Mouse (Mus musculus) urinary bladder, postnatal 0 days (tissue): Measurements from ENCODE around the gene 4933405L10Rik. TPM values are rescaled to one million over a fixed set of nuclear protein-coding genes. Genes with fewer than 3 reads are reported as not detected.

Source experiments
- polyA plus RNA-seq: library from polyadenylated mRNA; unstranded; fragments of >200 nt; fragmentation: Nextera tagmentation; extraction: Ambion mirVana; gene quantifications from 2 replicates; pipeline ENCODE4 v1.2.1, GENCODE M21; 2015

Gene 4933405L10Rik
- not detected in 2 replicates for polyA plus RNA-seq

DNA sequence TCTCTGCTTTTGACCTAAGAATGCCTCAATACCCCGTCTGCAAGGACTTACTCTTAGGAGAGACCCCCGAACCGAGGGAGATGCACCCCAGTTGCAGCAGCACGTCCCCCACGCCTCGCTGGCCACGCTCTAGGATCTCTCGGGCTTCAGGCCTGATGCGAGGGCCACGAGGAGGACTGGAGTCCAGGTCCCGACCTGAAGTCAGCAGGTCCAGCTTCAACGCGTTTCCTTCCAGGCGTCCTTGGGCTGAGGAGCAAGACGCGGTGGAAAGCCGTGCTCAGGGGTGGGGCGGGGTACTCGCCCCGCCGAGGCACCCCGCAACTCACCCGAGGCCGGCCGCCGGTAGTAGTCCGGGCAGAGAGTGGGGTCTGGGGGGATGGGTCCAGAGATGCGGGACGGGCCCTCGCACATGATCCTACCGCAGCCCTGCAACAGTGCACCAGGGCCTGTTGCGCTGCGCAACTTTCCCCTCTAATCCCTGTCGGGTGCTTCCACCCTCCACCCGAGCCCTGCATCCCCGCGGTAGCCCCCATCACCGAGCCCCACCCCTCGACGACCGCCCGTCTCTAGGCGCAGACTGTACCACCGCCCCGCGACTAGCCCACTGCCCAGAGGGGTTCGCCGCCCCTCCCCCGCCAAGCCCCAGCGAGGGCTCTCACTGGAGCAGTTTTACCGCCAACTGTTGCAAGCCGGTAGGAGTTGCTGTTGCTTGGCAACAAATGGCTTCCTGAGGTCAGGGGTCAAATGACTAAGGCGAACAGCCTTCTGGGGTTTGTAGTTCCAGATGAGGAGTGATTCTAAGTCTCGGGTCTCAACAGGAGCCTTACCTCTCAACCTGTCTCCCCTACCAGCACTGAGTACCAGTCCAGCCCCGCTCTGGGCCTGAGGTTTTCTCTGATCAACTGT is at the start of gene 4933405L10Rik, which contains the start of gene Enkd1:
Gene 4933405L10Rik (plus strand): TSS at position 158 of the 906 bp plus-strand sequence.
Gene Enkd1 (minus strand): TSS at position 713 of the 906 bp plus-strand sequence.

DNA sequence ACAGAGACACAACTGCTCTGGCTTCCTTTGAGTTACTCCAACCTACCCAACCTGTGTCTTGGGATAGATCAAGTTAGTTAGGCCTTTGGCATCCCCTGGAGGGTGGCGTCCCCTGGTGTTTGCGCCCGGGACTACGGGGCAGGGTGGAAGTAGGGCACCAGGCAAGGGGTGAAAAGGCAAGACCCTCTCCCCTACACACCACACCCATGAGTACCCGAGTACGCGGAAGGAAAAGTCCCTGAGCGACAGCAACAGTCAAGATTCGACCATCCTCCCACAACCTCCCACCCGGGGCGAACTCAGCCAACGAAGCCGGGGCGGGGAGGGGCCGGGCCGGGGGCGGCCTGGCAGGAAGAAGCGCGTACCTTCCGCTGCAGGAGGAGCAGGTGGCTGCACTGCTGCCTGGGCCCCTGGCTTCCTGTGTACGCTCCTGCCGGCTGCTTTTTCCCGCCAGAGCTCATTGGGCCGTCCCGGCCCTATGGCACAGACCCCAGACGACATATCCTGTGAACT is 21.6 kb upstream of the 4933405L10Rik start, which contains the start of gene Carmil2:
Gene Carmil2 (plus strand): TSS at position 479 of the 513 bp plus-strand sequence.

DNA sequence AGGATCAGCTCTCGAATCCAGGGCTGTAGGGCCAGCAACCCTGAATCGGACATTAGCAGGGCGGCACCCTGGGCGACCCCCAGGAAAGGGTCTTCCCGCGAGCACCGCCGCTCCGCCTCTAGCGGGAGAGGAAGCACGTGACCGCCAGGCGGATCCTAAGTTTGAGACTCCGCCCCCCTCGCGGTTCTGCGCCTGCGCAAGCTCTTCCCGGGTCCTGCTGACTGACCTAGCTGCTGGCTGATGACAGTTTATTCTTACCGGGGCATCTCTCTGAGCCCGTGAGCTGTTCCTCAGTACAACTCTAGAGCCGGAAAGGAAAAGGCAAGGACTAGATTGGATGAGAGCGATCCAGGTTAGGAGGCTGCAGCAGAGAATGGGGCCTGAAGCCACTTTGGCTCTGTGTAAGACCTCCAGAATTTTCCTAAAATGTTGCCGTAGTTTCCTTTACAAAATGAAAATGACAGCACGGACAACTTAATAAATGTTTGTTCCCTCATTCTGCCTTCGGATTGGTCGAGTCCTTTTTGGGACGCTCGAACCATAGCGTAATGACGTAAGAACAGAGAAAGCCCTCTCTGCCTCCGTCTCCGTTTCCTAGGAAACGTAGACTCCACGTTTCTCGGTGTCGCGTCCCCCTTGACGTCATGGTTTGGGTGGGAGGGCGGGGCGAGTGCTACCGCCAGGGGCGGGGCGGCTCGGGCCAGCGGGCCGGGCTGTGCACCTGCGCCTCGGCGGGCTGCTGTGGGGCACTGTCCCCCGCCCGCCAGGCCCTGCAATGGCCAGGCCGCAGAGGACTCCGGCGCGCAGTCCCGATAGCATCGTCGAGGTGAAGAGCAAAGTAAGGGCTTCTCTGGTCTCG is 6.3 kb upstream of the 4933405L10Rik start, which contains the start of the genes Acd and Pard6a:
Gene Acd (minus strand): TSS at position 137 of the 859 bp plus-strand sequence.
Gene Pard6a (plus strand): TSS at position 183 of the 859 bp plus-strand sequence.

DNA sequence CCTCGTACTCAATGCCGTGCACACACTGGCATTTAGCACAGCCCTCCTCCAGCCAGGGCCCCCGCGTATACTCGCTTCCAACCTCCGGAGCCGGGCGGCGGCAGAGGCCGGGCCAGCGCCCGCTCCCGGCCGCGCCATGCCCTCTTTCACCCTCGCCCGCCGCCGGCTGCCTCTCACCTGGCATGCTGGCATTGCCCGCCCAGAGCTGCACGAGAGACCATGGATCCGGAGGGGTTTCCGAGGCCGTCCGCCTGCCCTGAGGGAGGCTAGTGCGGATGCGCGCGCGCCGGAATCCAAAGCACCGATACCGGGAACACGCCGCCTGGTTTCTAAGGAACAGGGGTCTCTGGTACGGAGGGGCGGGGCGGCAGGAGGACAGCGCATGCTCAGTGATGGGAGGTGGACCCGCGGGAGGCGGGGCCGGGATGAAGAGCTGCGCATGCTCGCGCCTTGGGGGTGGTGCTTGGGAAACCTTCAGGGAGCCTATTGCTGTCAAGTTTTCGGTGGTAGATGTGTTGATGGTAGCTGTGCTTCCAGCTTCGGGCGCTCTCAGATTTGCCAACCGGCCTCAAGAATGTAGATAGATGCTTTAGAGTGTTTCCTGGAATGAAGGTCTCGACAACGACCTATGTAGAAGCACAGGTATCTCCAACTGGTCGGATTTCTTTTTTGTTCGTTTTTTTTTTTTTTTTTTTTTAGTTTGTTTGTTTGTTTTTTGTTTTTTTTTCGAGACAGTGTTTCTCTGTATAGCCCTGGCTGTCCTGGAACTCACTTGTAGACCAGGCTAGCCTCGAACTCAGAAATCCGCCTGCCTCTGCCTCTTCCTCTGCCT is 51.0 kb downstream of the 4933405L10Rik start, which contains the start of gene Gfod2:
Gene Gfod2 (minus strand): TSS at position 388 of the 832 bp plus-strand sequence.

Other genes starting within 250 kb of the 4933405L10Rik start
- 44.9 and 57.8 TPM in 2 replicates for gene Tppp3, start 236.1 kb upstream of the 4933405L10Rik start, polyA plus RNA-seq
- 19.3 and 20.5 TPM in 2 replicates for gene Zdhhc1, start 210.8 kb upstream of the 4933405L10Rik start, polyA plus RNA-seq
- gene Hsd11b2, start 188.9 kb upstream of the 4933405L10Rik start, polyA plus RNA-seq: 0.51 and 0.60 TPM in 2 replicates
- 87.1 and 100.0 TPM in 2 replicates for gene Atp6v0d1, start 141.6 kb upstream of the 4933405L10Rik start, polyA plus RNA-seq
- gene Ripor1, start 102.4 kb upstream of the 4933405L10Rik start, polyA plus RNA-seq: 17.4 and 20.9 TPM in 2 replicates
- 40.8 and 44.2 TPM in 2 replicates for gene Ctcf, start 71.1 kb upstream of the 4933405L10Rik start, polyA plus RNA-seq
- 9.2 and 13.5 TPM in 2 replicates for gene Agrp, start 70.3 kb upstream of the 4933405L10Rik start, polyA plus RNA-seq
- 0.08 and 0.12 TPM in 2 replicates for gene Carmil2, start 21.4 kb upstream of the 4933405L10Rik start, polyA plus RNA-seq
- gene Acd, start 6.6 kb upstream of the 4933405L10Rik start, polyA plus RNA-seq: 28.8 and 29.9 TPM in 2 replicates
- gene Pard6a, start 6.5 kb upstream of the 4933405L10Rik start, polyA plus RNA-seq: 10.8 and 11.4 TPM in 2 replicates
- gene Enkd1, start 555 bp downstream of the 4933405L10Rik start, polyA plus RNA-seq: 6.3 and 6.6 TPM in 2 replicates
- gene Gfod2, start 51.0 kb downstream of the 4933405L10Rik start, polyA plus RNA-seq: 8.4 and 11.5 TPM in 2 replicates
- gene Ranbp10, start 119.7 kb downstream of the 4933405L10Rik start, polyA plus RNA-seq: 5.3 and 5.5 TPM in 2 replicates
- gene Tsnaxip1, start 120.1 kb downstream of the 4933405L10Rik start, polyA plus RNA-seq: not detected in 2 replicates
- 12.8 and 15.9 TPM in 2 replicates for gene Cenpt, start 145.6 kb downstream of the 4933405L10Rik start, polyA plus RNA-seq
- gene Thap11, start 147.5 kb downstream of the 4933405L10Rik start, polyA plus RNA-seq: 34.7 and 37.6 TPM in 2 replicates
- 135 and 151 TPM in 2 replicates for gene Nutf2, start 152.9 kb downstream of the 4933405L10Rik start, polyA plus RNA-seq
- gene Edc4, start 173.2 kb downstream of the 4933405L10Rik start, polyA plus RNA-seq: 16.9 and 18.8 TPM in 2 replicates
- 0.30 and 0.36 TPM in 2 replicates for gene Nrn1l, start 185.9 kb downstream of the 4933405L10Rik start, polyA plus RNA-seq
- 16.9 and 17.5 TPM in 2 replicates for gene Pskh1, start 192.8 kb downstream of the 4933405L10Rik start, polyA plus RNA-seq
- 0.40 and 0.55 TPM in 2 replicates for gene Ctrl, start 226.2 kb downstream of the 4933405L10Rik start, polyA plus RNA-seq
- 41.7 and 50.9 TPM in 2 replicates for gene Psmb10, start 230.8 kb downstream of the 4933405L10Rik start, polyA plus RNA-seq
- gene Lcat, start 235.7 kb downstream of the 4933405L10Rik start, polyA plus RNA-seq: 0.81 and 0.85 TPM in 2 replicates